Mouse (Mus musculus): Measurements from ENCODE around the gene Polk.

- TF ChIP-seq POLR2A (IDR thresholded peaks at IDR 0.05; ENCODE audit: control insufficient read depth, low read depth, low read length) (no peak), CTCF (IDR thresholded peaks at IDR 0.05; ENCODE audit: control insufficient read depth, insufficient read depth, insufficient replicate concordance, low read depth, low read length) (no peak)
These were observed 101.9 kb downstream of the Polk start for GRCm38 (mm10) chr13:96440436-96440835.
